Mouse (Mus musculus): ENCODE measurements around the gene Lrp10. TPM values are rescaled to one million over a fixed set of nuclear protein-coding genes. Genes with fewer than 3 reads are reported as not detected.
A peak's percentile ranks its signal among the peaks of the same experiment; 100 is the strongest.

Gene Lrp10
- polyA plus RNA-seq, 1 experiment from 2014 or later: 34.7 TPM

DNA sequence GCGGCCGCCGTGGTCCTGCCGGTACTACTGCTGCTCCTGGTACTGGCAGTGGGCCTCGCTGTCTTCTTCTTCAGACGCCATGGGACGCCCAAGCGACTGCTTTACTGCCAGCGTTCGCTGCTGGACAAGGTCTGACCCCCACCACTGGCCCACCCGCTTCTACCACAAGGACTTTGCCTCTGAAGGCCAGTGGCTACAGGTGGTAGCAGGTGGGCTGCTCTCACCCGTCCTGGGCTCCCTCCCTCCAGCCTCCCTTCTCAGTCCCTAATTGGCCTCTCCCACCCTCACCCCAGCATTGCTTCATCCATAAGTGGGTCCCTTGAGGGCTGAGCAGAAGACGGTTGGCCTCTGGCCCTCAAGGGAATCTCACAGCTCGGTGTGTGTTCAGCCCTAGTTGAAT lies 23.4 kb upstream of the Lrp10 start:
- H3K9me3 ChIP-seq (replicated peaks): no peaks in the 10 kb centered on the region
- ATAC-seq (ENCODE audit: low FRiP score): no peak
- H3K27me3 ChIP-seq: 0 out of 2 replicates have a peak, but pooled peaks cover 2% of the 10 kb centered on the region
- peaks cover 34% of the 10 kb centered on the region for H3K36me3 ChIP-seq
- 93% methylated on average over 10 of the region's 14 CpGs for whole genome bisulfite sequencing
- no peak overlapping the region for H3K4me3 ChIP-seq
- peaks cover 9% of the 10 kb centered on the region; the same call in 1 of the 2 replicates for H3K4me1 ChIP-seq
- no peak overlapping the region for H3K9ac ChIP-seq
- H3K4me2 ChIP-seq (replicated peaks): no peak overlapping the region
- no peak overlapping the region for H3K27ac ChIP-seq

DNA sequence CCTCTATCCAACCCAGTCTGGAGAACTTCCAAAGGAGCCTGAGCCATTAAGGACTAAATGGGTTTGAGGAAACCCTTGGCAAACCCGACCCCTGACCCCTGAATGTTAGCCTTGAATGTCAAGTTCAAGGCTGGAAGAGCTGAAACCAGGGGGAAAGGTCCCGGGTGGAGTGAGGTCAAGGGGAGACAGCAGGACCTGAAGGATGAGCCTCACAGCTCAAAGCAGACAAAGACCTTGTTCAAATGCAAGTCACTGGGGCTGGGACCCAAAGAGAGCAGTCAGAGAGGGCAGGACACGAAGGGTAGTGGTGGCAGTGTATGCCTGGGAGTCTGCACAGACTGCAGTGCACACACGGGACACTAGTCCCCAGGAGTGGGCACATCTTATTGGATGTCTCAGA lies 22.6 kb upstream of the Lrp10 start:
- Histone ChIP-seq H3K4me1 (peaks cover 9% of the 10 kb centered on the region; the same call in 1 of the 2 replicates), H3K9me3 (replicated peaks) (no peaks in the 10 kb centered on the region), H3K4me2 (replicated peaks) (no peak overlapping the region), H3K36me3 (peaks cover 34% of the 10 kb centered on the region), H3K27ac (no peak overlapping the region), H3K27me3 (0 out of 2 replicates have a peak, but pooled peaks cover 3% of the 10 kb centered on the region), H3K4me3 (no peak overlapping the region), H3K9ac (no peak overlapping the region)
- 75% methylated on average over 4 of the region's 4 CpGs for WGBS
- no peak for ATAC-seq (ENCODE audit: low FRiP score)

DNA sequence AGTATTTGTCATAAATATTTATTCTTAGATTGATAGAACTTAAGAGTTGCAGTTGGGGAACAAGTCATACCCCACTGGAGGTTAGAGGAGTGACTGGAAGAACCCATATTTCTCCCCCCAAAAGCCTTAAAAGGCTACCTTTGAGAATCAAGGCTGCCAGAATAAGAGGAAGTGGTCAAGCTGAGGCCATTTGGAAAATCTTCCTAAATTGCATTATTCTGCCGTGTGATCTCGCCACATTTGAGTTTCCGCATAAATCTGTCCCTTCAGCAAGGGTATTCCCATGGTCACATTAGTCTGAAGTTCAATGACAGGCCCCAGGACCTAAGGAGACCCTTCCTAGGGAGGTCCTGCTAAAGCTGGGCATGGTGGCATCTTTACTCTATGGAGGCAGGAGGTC lies 21.4 kb upstream of the Lrp10 start:
- H3K27ac ChIP-seq: peak overlapping the region; percentile 52; the same call in 1 of the 2 replicates
- no peak overlapping the region for H3K4me2 ChIP-seq (replicated peaks)
- H3K9me3 ChIP-seq (replicated peaks): no peaks in the 10 kb centered on the region
- no peak overlapping the region for H3K4me3 ChIP-seq
- peaks cover 34% of the 10 kb centered on the region for H3K36me3 ChIP-seq
- 0 out of 2 replicates have a peak, but pooled peaks cover 3% of the 10 kb centered on the region for H3K27me3 ChIP-seq
- no peak for ATAC-seq (ENCODE audit: low FRiP score)
- H3K4me1 ChIP-seq: peaks cover 9% of the 10 kb centered on the region; the same call in 1 of the 2 replicates
- 85% methylated on average over 3 of the region's 3 CpGs for WGBS
- no peak overlapping the region for H3K9ac ChIP-seq

DNA sequence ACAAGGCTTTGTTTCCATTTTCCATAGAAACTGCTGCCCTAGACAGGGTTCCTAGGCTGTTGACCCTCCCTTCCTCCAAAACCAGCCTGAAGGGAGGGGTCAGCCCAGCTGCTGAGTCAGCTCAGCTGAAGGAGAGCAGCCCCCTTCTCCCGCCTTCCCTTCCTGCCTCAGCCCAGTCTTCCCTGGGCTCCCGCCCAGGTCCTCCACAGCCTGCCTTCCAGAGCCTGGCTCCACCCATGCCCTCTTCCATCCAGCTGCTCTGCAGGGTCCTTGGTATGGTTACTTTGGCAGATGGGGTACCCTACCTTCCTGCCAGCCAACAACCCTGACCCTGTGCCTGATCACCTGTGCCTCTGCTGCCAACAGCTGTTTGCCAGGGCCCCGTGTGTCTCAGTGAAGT lies 20.7 kb upstream of the Lrp10 start:
- Histone ChIP-seq H3K9ac (no peak overlapping the region), H3K27ac (peak overlapping the region; percentile 52; the same call in 1 of the 2 replicates), H3K27me3 (0 out of 2 replicates have a peak, but pooled peaks cover 3% of the 10 kb centered on the region), H3K4me2 (replicated peaks) (no peak overlapping the region), H3K9me3 (replicated peaks) (no peaks in the 10 kb centered on the region), H3K4me1 (peaks cover 9% of the 10 kb centered on the region; the same call in 1 of the 2 replicates), H3K36me3 (peaks cover 33% of the 10 kb centered on the region), H3K4me3 (no peak overlapping the region)
- 0 out of 2 replicates have a peak, but pooled peaks have one; percentile 32 for ATAC-seq (ENCODE audit: low FRiP score)
- 20% methylated on average over 3 of the region's 3 CpGs for WGBS

DNA sequence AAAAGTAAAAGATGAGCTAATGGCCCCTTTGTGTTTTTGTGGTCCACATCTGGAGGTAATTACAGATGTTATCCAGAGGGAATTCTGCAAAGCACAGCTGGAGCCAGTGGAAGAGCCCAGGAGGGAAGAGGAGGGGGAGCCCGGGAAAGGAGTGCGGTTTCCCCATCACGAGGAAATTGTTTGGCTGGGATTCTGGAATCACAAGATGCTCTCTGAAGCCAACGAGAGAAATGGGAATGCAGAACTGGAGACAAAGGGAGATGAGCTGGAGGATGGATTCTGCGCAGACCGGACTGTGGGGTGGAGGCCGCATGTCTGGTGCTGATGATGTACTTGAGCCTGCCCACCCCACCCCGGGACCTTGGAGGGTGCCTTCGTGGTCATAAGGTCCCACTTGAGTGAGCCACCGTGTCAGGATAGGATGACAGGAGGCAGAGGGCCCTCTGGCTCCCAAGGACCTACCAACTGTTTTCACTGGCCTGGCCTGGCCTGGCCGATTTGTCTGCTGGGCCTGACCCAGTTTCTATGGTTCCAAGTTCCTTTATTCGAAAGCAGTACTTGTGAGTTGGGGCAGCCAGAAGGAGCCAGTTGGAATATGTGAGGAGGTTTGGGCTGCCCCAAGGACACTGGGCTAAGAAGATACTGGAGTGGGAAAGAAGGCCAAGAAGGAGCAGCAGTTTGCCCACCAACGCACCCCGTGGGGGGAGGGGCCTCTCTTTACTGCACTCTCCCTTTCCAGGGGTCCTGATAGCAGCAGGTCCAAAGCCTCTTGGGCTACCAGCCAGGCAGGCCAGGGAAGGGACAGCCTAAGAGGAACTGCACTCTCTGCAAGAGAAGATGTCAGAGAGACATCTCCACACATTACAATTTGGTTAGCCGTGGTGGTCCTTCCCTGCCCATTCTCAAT lies 20.0 kb upstream of the Lrp10 start:
- H3K36me3 ChIP-seq: peaks cover 26% of the 10 kb centered on the region
- H3K4me2 ChIP-seq (replicated peaks): no peak overlapping the region
- H3K9me3 ChIP-seq (replicated peaks): no peaks in the 10 kb centered on the region
- no peak overlapping the region for H3K4me3 ChIP-seq
- H3K4me1 ChIP-seq: peaks cover 9% of the 10 kb centered on the region; the same call in 1 of the 2 replicates
- H3K27me3 ChIP-seq: 0 out of 2 replicates have a peak, but pooled peaks cover 3% of the 10 kb centered on the region
- ATAC-seq (ENCODE audit: low FRiP score): no peak
- no peak overlapping the region for H3K27ac ChIP-seq
- WGBS: 66% methylated on average over 15 of the region's 15 CpGs
- H3K9ac ChIP-seq: no peak overlapping the region

DNA sequence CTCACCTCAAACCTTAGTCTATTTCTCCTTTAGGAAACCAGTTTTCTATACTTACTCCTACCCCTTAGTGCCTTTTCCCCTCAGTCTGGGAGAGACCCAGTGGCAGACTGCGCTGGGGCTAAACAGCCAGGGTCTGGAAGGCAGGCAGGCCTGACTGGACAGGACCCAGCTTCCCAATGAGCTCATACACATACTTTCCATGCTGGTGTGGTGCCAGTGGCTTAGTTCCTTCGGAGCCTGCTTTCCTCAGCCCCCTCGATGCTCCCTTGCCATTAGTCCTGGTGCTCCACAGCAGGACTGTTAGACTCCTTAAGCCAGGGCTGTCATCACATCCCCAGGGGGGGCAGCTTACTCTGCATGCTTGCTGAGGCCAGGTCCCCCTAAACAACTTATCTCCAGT lies 18.5 kb upstream of the Lrp10 start:
- Histone ChIP-seq H3K9ac (no peak overlapping the region), H3K27ac (no peak overlapping the region), H3K9me3 (replicated peaks) (no peaks in the 10 kb centered on the region), H3K27me3 (0 out of 2 replicates have a peak, but pooled peaks cover 3% of the 10 kb centered on the region), H3K4me1 (peaks cover 9% of the 10 kb centered on the region; the same call in 1 of the 2 replicates), H3K4me3 (no peak overlapping the region), H3K4me2 (replicated peaks) (no peak overlapping the region), H3K36me3 (peaks cover 11% of the 10 kb centered on the region)
- ATAC-seq (ENCODE audit: low FRiP score): no peak
- 56% methylated on average over 3 of the region's 3 CpGs for WGBS

DNA sequence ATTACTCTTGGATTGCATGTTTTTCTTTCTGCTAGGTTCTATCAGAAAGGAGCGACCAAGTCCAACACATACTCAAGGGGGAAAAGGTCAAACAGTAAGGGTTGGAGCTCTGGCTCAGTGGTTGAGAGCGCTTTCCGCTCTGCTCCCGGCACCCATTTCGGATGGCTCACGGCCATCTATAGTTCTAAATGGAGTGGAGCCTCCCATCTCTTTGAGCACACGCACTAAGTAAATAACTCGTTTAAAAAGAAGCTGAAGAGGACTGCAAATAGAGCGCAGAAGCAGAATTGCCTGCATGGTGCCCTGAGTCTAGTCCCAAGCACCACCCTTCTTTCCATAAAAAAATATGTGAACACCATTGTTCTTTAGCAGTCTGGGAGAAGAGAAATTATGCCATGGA lies 10.4 kb upstream of the Lrp10 start:
- ATAC-seq (ENCODE audit: low FRiP score): no peak
- H3K4me2 ChIP-seq (replicated peaks): no peak overlapping the region
- 87% methylated on average over 9 of the region's 9 CpGs for WGBS
- no peaks in the 10 kb centered on the region for H3K27me3 ChIP-seq
- H3K9me3 ChIP-seq (replicated peaks): no peaks in the 10 kb centered on the region
- H3K27ac ChIP-seq: no peak overlapping the region
- no peaks in the 10 kb centered on the region for H3K36me3 ChIP-seq
- no peak overlapping the region for H3K4me3 ChIP-seq
- H3K9ac ChIP-seq: no peak overlapping the region
- no peaks in the 10 kb centered on the region for H3K4me1 ChIP-seq

DNA sequence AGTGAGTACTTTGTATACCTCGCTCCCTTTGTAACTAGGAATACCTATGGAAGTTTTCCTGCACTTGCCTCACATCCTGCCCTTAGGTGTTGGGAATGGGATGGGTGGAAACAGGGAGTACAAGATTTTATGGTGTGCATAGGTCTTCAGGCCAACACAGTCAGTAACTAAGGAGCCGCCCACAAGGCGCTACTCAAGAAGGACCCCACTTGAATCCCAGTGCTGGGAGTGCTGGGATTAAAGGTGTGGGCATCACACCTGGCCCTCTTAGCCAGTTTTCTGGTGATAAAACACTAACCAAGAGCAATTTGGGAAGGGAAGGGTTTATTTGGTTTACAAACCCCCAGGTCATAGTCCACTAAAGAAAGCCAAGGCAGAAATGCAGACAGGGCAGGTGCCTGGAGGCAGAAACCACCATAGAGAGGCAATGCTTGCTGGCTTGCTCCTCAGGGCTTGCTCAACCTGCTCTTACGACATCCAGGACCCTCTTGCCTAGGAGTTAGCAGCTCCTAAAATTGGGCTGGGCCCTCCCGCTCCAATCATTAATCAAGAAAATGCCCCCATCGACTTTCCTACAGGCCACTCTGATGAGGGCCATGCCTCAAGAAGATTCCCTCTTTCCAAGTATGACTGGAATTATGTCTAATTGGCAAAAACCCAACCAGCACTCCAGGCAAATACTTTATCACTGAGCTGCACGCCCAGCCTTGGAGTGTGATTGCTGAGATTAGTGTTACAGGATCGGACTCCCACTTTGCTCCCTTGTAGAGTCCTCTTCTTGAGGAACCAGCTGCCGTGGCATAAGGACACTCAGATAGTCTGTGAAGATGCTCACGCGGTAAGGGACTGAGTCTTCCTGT lies 9.0 kb upstream of the Lrp10 start:
- Histone ChIP-seq H3K4me3 (no peak overlapping the region), H3K36me3 (no peaks in the 10 kb centered on the region), H3K4me1 (no peaks in the 10 kb centered on the region), H3K9me3 (replicated peaks) (no peaks in the 10 kb centered on the region), H3K27me3 (no peaks in the 10 kb centered on the region), H3K27ac (no peak overlapping the region), H3K9ac (no peak overlapping the region), H3K4me2 (replicated peaks) (no peak overlapping the region)
- WGBS: 87% methylated on average over 11 of the region's 11 CpGs
- ATAC-seq (ENCODE audit: low FRiP score): no peak

DNA sequence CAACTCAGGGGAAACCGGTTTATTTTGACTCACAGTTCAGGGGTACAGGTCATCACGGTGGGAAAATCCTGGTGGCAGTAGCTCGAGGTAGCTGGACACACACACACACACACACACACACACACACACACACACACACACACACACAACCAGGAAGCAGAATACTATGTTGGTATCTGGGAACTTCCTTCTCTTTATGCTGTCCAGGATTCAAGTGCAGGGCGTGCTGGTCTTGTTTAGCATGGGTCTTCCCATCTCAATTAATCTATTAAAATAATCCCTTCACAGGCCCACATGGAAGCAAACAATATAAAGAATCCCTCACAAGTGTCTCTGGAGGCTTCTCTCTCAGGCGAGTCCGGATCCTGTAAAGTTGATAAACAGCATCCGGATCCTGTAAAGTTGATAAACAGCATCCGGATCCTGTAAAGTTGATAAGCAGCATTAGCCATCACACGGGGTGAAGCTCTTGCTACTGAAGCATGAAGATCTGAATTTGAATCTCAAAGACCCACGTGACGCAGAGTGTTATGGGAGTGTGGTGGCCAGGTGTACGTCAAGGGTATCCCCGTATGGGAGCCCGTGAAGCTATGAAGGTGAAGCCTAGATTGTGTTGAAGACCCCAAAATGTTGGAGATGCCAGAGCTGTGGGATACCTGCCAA lies 5.9 kb upstream of the Lrp10 start:
- H3K27ac ChIP-seq: no peak overlapping the region
- 88% methylated on average over 13 of the region's 14 CpGs for WGBS
- no peak overlapping the region for H3K9ac ChIP-seq
- no peak for ATAC-seq (ENCODE audit: low FRiP score)
- no peak overlapping the region for H3K4me3 ChIP-seq
- no peaks in the 10 kb centered on the region for H3K27me3 ChIP-seq
- H3K4me1 ChIP-seq: no peaks in the 10 kb centered on the region
- no peaks in the 10 kb centered on the region for H3K36me3 ChIP-seq
- H3K4me2 ChIP-seq (replicated peaks): no peak overlapping the region
- H3K9me3 ChIP-seq (replicated peaks): no peaks in the 10 kb centered on the region

DNA sequence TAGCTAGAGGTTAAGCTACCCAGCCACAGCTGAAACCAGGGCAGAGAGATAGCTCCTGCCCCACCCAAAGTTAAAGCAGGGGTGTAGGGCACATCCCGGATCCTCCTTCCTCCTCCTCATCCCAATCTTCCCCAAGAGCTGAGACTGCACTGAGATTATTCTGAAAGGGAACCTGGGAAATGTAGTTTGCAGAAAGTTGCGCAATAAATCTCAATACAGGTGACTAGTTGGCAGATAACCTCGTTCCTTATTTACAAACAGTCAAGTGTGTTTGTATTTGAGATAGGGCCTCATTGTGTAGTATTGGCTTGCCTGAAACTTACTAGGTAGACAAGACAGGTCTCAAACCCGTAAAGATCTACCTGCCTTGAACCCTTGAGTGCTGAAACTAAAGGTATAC lies 1.8 kb upstream of the Lrp10 start:
- Histone ChIP-seq H3K27ac (no peak overlapping the region), H3K9me3 (replicated peaks) (no peaks in the 10 kb centered on the region), H3K4me3 (no peak overlapping the region), H3K36me3 (no peaks in the 10 kb centered on the region), H3K4me2 (replicated peaks) (no peak overlapping the region), H3K9ac (no peak overlapping the region), H3K4me1 (peaks cover 8% of the 10 kb centered on the region), H3K27me3 (no peaks in the 10 kb centered on the region)
- 78% methylated on average over 4 of the region's 4 CpGs for WGBS
- no peak for ATAC-seq (ENCODE audit: low FRiP score)

DNA sequence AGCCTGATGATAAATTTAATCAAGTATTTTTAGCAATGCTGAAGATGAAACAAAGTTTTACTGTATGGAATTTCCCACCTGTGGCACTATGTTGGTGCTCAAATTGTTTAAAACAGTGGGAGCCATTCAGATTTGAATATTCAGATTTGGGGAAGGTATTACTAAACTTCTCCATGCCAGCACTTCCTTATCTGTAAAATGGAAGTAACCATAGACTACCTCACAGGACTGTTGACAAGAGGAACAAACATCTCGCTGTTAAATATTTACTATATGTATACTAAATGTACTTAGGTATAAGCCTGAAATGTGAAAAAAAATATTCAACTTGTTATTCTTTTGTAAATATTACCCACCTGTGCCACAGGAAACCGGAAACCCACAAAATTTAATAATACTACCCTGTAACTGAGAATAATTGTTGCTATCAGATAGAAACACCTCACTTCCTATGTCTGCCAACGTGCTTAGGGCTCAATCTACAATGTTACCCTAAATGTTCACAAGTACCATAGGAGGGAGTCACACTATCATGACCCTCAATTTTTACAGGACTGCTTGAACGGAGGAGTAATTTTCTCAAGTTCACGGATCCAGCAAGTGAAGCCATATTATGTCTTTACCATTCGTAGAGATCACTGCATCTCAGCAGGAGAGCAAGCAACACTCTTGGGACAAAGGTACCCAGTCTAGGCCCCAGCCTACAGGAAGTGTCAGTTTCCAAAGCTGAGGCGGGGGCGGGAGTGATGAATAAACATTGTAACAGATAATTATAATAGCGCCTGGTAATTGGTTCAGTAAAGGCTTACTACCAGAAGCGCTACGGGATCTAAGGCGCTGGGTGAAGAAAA lies 604 bp upstream of the Lrp10 start:
- H3K36me3 ChIP-seq: peaks cover 10% of the 10 kb centered on the region

More for the DNA sequence above, 604 bp upstream of the Lrp10 start:
- peak overlapping the region; percentile 76 for H3K27ac ChIP-seq
- H3K9ac ChIP-seq: peak overlapping the region; percentile 81
- 18% methylated on average over 12 of the region's 12 CpGs for WGBS
- no peaks in the 10 kb centered on the region for H3K27me3 ChIP-seq
- peak overlapping the region; percentile 92 for H3K4me2 ChIP-seq (replicated peaks)
- no peaks in the 10 kb centered on the region for H3K9me3 ChIP-seq (replicated peaks)
- H3K4me3 ChIP-seq: peak overlapping the region; percentile 79
- peaks cover 8% of the 10 kb centered on the region for H3K4me1 ChIP-seq
- peak; percentile 47 for ATAC-seq (ENCODE audit: low FRiP score)
